Mouse (Mus musculus) kidney, embryonic 15.5 days (tissue): ENCODE measurements around the gene Krt83. TPM values are rescaled to one million over a fixed set of nuclear protein-coding genes. Genes with fewer than 3 reads are reported as not detected.
"Not testable (repeated sequence)": the region's sequence is repeated elsewhere in the genome, so short reads cannot be mapped to it uniquely, and the experiment has no call there.

Source experiments
- ATAC-seq: fragments of 200-750 bp; cut with Nextera tagmentation; replicated peaks from 2 replicates; pipeline ENCODE4 v1.8.0; 2017; ENCODE audit warnings: moderate TSS enrichment; ENCODE audit not compliant: low FRiP score
- H3K27ac ChIP-seq: fragments of 300-500 bp; sonication (generic); 2 replicates; pipeline ENCODE4 v1.5.1; 2015; ENCODE audit warnings: mild to moderate bottlenecking, inconsistent platforms
- H3K27me3 ChIP-seq: fragments of 300-500 bp; sonication (generic); 2 replicates; pipeline ENCODE4 v1.6.1; 2015; ENCODE audit warnings: inconsistent platforms
- H3K36me3 ChIP-seq: fragments of 300-500 bp; sonication (generic); 2 replicates; pipeline ENCODE4 v1.6.1; 2015; ENCODE audit warnings: inconsistent platforms
- H3K4me1 ChIP-seq: fragments of 300-500 bp; sonication (generic); 2 replicates; pipeline ENCODE4 v1.6.1; 2015; ENCODE audit warnings: inconsistent platforms
- H3K4me2 ChIP-seq: fragments of 300-500 bp; sonication (generic); 2 replicates; pipeline ENCODE4 v1.6.1; 2015; ENCODE audit warnings: moderate library complexity, mild to moderate bottlenecking, inconsistent platforms
- H3K4me3 ChIP-seq: fragments of 300-500 bp; sonication (generic); replicated peaks from 2 replicates; pipeline ENCODE4 v1.5.1; 2015; ENCODE audit warnings: mild to moderate bottlenecking, inconsistent platforms
- H3K9ac ChIP-seq: fragments of 300-500 bp; sonication (generic); 2 replicates; pipeline ENCODE4 v1.6.1; 2015; ENCODE audit warnings: mild to moderate bottlenecking, inconsistent platforms
- H3K9me3 ChIP-seq: fragments of 300-500 bp; sonication (generic); replicated peaks from 2 replicates; pipeline ENCODE4 v1.6.1; 2016; ENCODE audit warnings: inconsistent platforms
- WGBS: fragments of 180-500 bp; shearing (Covaris S2); methylation state at CpG from one replicate; pipeline ENCODE4 v1.1.7; 2015; ENCODE audit warnings: mixed read lengths; 5-methylcytosine and 5-hydroxymethylcytosine counted together
- polyA plus RNA-seq: library from polyadenylated mRNA; unstranded; fragments of >200 nt; fragmentation: Nextera tagmentation; extraction: Ambion mirVana; gene quantifications from 2 replicates; pipeline ENCODE4 v1.2.1, GENCODE M21; 2015

Gene Krt83
- polyA plus RNA-seq = not detected in 2 replicates

GRCm38 (mm10) chr15:101491431-101491830, at the start of gene Krt83:
Gene Krt83 (minus strand): TSS chr15:101491512.
- no peak for ATAC-seq

GRCm38 (mm10) chr15:101538580-101538900, 47.2 kb upstream of the Krt83 start:
- Histone ChIP-seq H3K27ac (no peak overlapping the region), H3K27me3 (no peaks in the 10 kb centered on the region), H3K9me3 (no peaks in the 10 kb centered on the region), H3K4me1 (peaks cover 29% of the 10 kb centered on the region), H3K36me3 (no peaks in the 10 kb centered on the region), H3K4me2 (no peak overlapping the region), H3K4me3 (no peak overlapping the region), H3K9ac (no peak overlapping the region)
- ATAC-seq = no peak
- WGBS = 31% methylated on average over 4 of the region's 4 CpGs

More at GRCm38 (mm10) chr15:101491431-101491830, at the start of gene Krt83:
- no peaks in the 10 kb centered on the region for H3K36me3 ChIP-seq
- no peak within 1 kb of the TSS for H3K4me3 ChIP-seq
- no peak within 1 kb of the TSS for H3K27ac ChIP-seq
- 52% methylated on average over 6 of the region's 6 CpGs for WGBS
- H3K4me1 ChIP-seq = peaks cover 9% of the 10 kb centered on the region; the same call in 1 of the 2 replicates
- no peak within 1 kb of the TSS for H3K4me2 ChIP-seq
- no peaks in the 10 kb centered on the region for H3K9me3 ChIP-seq
- H3K9ac ChIP-seq = no peak within 1 kb of the TSS
- H3K27me3 ChIP-seq = no peaks in the 10 kb centered on the region

- no peak overlapping the region for H3K27ac ChIP-seq
- WGBS = 33% methylated on average over 7 of the region's 7 CpGs
- H3K4me3 ChIP-seq = no peak overlapping the region
- no peak overlapping the region for H3K4me2 ChIP-seq
- no peak for ATAC-seq
- H3K4me1 ChIP-seq = peaks cover 29% of the 10 kb centered on the region
- no peaks in the 10 kb centered on the region for H3K27me3 ChIP-seq
- H3K36me3 ChIP-seq = no peaks in the 10 kb centered on the region
- no peak overlapping the region for H3K9ac ChIP-seq
- H3K9me3 ChIP-seq = no peaks in the 10 kb centered on the region
These were observed 46.7 kb upstream of the Krt83 start for GRCm38 (mm10) chr15:101537864-101538579.

- peaks cover 22% of the 10 kb centered on the region for H3K4me1 ChIP-seq
- peak; percentile 80 for ATAC-seq
- H3K9ac ChIP-seq = no peak overlapping the region
- 0 out of 2 replicates have a peak overlapping the region, but pooled peaks have one; percentile 6 for H3K4me2 ChIP-seq
- H3K4me3 ChIP-seq = no peak overlapping the region
- H3K27me3 ChIP-seq = no peaks in the 10 kb centered on the region
- 43% methylated on average over 9 of the region's 9 CpGs for WGBS
- H3K27ac ChIP-seq = no peak overlapping the region; the same call in 1 of the 2 replicates
- H3K36me3 ChIP-seq = no peaks in the 10 kb centered on the region
- H3K9me3 ChIP-seq = no peaks in the 10 kb centered on the region
These were observed 44.9 kb upstream of the Krt83 start for GRCm38 (mm10) chr15:101536054-101536850.

GRCm38 (mm10) chr15:101532720-101533119, 41.4 kb upstream of the Krt83 start, which contains the start of gene Krt84:
Gene Krt84 (minus strand): TSS chr15:101532820.
- H3K9ac ChIP-seq = no peak within 1 kb of the TSS
- H3K27me3 ChIP-seq = no peaks in the 10 kb centered on the region
- ATAC-seq = no peak
- H3K4me1 ChIP-seq = peaks cover 12% of the 10 kb centered on the region
- no peak within 1 kb of the TSS for H3K4me2 ChIP-seq
- WGBS = 66% methylated on average over 7 of the region's 7 CpGs
- H3K9me3 ChIP-seq = no peaks in the 10 kb centered on the region
- H3K4me3 ChIP-seq = no peak within 1 kb of the TSS
- no peak within 1 kb of the TSS for H3K27ac ChIP-seq
- no peaks in the 10 kb centered on the region for H3K36me3 ChIP-seq

GRCm38 (mm10) chr15:101522556-101523232, 31.4 kb upstream of the Krt83 start:
- no peak for ATAC-seq
- 62% methylated on average over 4 of the region's 4 CpGs for WGBS
- H3K36me3 ChIP-seq = no peaks in the 10 kb centered on the region
- H3K9ac ChIP-seq = no peak overlapping the region
- H3K27me3 ChIP-seq = peaks cover 12% of the 10 kb centered on the region; the same call in 1 of the 2 replicates
- no peaks in the 10 kb centered on the region for H3K9me3 ChIP-seq
- no peak overlapping the region for H3K4me2 ChIP-seq
- no peaks in the 10 kb centered on the region for H3K4me1 ChIP-seq
- no peak overlapping the region for H3K27ac ChIP-seq
- no peak overlapping the region for H3K4me3 ChIP-seq

- Histone ChIP-seq H3K36me3 (no peaks in the 10 kb centered on the region), H3K27me3 (peaks cover 9% of the 10 kb centered on the region; the same call in 1 of the 2 replicates), H3K9ac (no peak overlapping the region), H3K9me3 (no peaks in the 10 kb centered on the region), H3K4me1 (no peaks in the 10 kb centered on the region), H3K4me2 (no peak overlapping the region), H3K4me3 (no peak overlapping the region), H3K27ac (no peak overlapping the region)
- WGBS = 14% methylated on average over 2 of the region's 2 CpGs
- ATAC-seq = no peak
These were observed 28.5 kb upstream of the Krt83 start for GRCm38 (mm10) chr15:101519792-101520191.

GRCm38 (mm10) chr15:101517161-101517560, 25.8 kb upstream of the Krt83 start, which contains the start of gene Gm49425:
Gene Gm49425 (minus strand): TSS chr15:101517261.
- not testable (repeated sequence) for H3K4me2 ChIP-seq, H3K9ac ChIP-seq, ATAC-seq, H3K27me3 ChIP-seq, H3K9me3 ChIP-seq, H3K27ac ChIP-seq, H3K4me1 ChIP-seq, H3K36me3 ChIP-seq, H3K4me3 ChIP-seq
- WGBS = 65% methylated on average over 2 of the region's 2 CpGs

- no peak for ATAC-seq
- 32% methylated on average over 9 of the region's 9 CpGs for WGBS
- H3K36me3 ChIP-seq = no peaks in the 10 kb centered on the region
These were observed 16.9 kb upstream of the Krt83 start for GRCm38 (mm10) chr15:101508247-101508646.

GRCm38 (mm10) chr15:101506896-101507758, 15.8 kb upstream of the Krt83 start:
- WGBS = 31% methylated on average over 14 of the region's 14 CpGs
- H3K4me3 ChIP-seq = no peak overlapping the region
- H3K9ac ChIP-seq = no peak overlapping the region
- H3K4me1 ChIP-seq = peaks cover 22% of the 10 kb centered on the region
- H3K27me3 ChIP-seq = peaks cover 10% of the 10 kb centered on the region; the same call in 1 of the 2 replicates
- no peaks in the 10 kb centered on the region for H3K9me3 ChIP-seq
- no peaks in the 10 kb centered on the region for H3K36me3 ChIP-seq
- no peak; the same call in 1 of the 2 replicates for ATAC-seq
- no peak overlapping the region for H3K27ac ChIP-seq
- H3K4me2 ChIP-seq = no peak overlapping the region

More at GRCm38 (mm10) chr15:101508247-101508646, 16.9 kb upstream of the Krt83 start:
- no peak overlapping the region for H3K9ac ChIP-seq
- H3K4me3 ChIP-seq = no peak overlapping the region
- peaks cover 22% of the 10 kb centered on the region for H3K4me1 ChIP-seq
- no peak overlapping the region for H3K4me2 ChIP-seq
- peaks cover 10% of the 10 kb centered on the region; the same call in 1 of the 2 replicates for H3K27me3 ChIP-seq
- no peak overlapping the region for H3K27ac ChIP-seq
- no peaks in the 10 kb centered on the region for H3K9me3 ChIP-seq

- Histone ChIP-seq H3K4me2 (no peak overlapping the region), H3K36me3 (no peaks in the 10 kb centered on the region), H3K4me3 (no peak overlapping the region), H3K9ac (no peak overlapping the region), H3K4me1 (peaks cover 9% of the 10 kb centered on the region; the same call in 1 of the 2 replicates), H3K9me3 (no peaks in the 10 kb centered on the region), H3K27me3 (no peaks in the 10 kb centered on the region), H3K27ac (no peak overlapping the region)
- no peak for ATAC-seq
- 84% methylated on average over 2 of the region's 2 CpGs for WGBS
These were observed 5.9 kb upstream of the Krt83 start for GRCm38 (mm10) chr15:101497181-101497580.
